Mouse (Mus musculus) liver, adult (tissue): Measurements from ENCODE around the gene Nfic.

Experiments used
- GATA4 ChIP-seq: IDR thresholded peaks from 2 replicates; pipeline ENCODE4 v1.6.1; 2014; ENCODE audit warnings: mild to moderate bottlenecking, low read length; ENCODE audit not compliant: insufficient replicate concordance

Nfic gene

GRCm38 (mm10) chr10:81363436-81364346, 91.7 kb downstream of the Nfic start:
- TF ChIP-seq GATA4 = no peak

- no peak for TF ChIP-seq GATA4
These were observed 93.0 kb downstream of the Nfic start for GRCm38 (mm10) chr10:81362336-81362949.

- TF ChIP-seq GATA4 = no peak
These were observed 94.7 kb downstream of the Nfic start for GRCm38 (mm10) chr10:81360721-81361120.

- TF ChIP-seq GATA4 = no peak
These were observed 96.6 kb downstream of the Nfic start for GRCm38 (mm10) chr10:81358841-81359240.

GRCm38 (mm10) chr10:81358209-81358608, 97.2 kb downstream of the Nfic start:
- TF ChIP-seq GATA4 = no peak

GRCm38 (mm10) chr10:81356991-81357844, 98.2 kb downstream of the Nfic start, which contains the start of gene Mfsd12:
Gene Mfsd12, plus strand, starts transcription at chr10:81357491.
- no peak for TF ChIP-seq GATA4

- TF ChIP-seq GATA4 = no peak
These were observed 99.0 kb downstream of the Nfic start for GRCm38 (mm10) chr10:81356352-81356990.

GRCm38 (mm10) chr10:81355533-81355932, 99.9 kb downstream of the Nfic start:
- no peak for TF ChIP-seq GATA4

GRCm38 (mm10) chr10:81354738-81355477, 100.5 kb downstream of the Nfic start:
- TF ChIP-seq GATA4 = no peak

- TF ChIP-seq GATA4 = no peak
These were observed 103.7 kb downstream of the Nfic start for GRCm38 (mm10) chr10:81351678-81352291.

- peak; percentile 7; the same call in 1 of the 2 replicates for TF ChIP-seq GATA4
These were observed 104.9 kb downstream of the Nfic start, which contains the start of gene Hmg20b for GRCm38 (mm10) chr10:81350351-81351063. Gene Hmg20b, minus strand, starts transcription at chr10:81350480.

- TF ChIP-seq GATA4 = no peak
These were observed 105.5 kb downstream of the Nfic start for GRCm38 (mm10) chr10:81349961-81350350.

- TF ChIP-seq GATA4 = no peak
These were observed 106.3 kb downstream of the Nfic start for GRCm38 (mm10) chr10:81349146-81349545.
